Mouse (Mus musculus) neural tube, embryonic 14.5 days (tissue): ENCODE results near the gene Gch1. TPM values are rescaled to one million over a fixed set of nuclear protein-coding genes. Genes with fewer than 3 reads are reported as not detected.
"Not testable (repeated sequence)": the region's sequence is repeated elsewhere in the genome, so short reads cannot be mapped to it uniquely, and the experiment has no call there.

ENCODE experiments used
- ATAC-seq: fragments of 200-750 bp; cut with Nextera tagmentation; 2 replicates; pipeline ENCODE4 v1.8.0; 2017; ENCODE audit warnings: low read depth, mild to moderate bottlenecking, moderate TSS enrichment, moderate library complexity
- H3K27ac ChIP-seq: fragments of 300-500 bp; sonication (generic); 2 replicates; pipeline ENCODE4 v1.5.1; 2014; ENCODE audit warnings: low read depth, mild to moderate bottlenecking, control low read depth, low read length, moderate library complexity, mixed read lengths
- H3K27me3 ChIP-seq: fragments of 300-500 bp; sonication (generic); 2 replicates; pipeline ENCODE4 v1.6.1; 2014; ENCODE audit warnings: low read length; ENCODE audit not compliant: control insufficient read depth, insufficient read depth
- H3K36me3 ChIP-seq: fragments of 300-500 bp; sonication (generic); 2 replicates; pipeline ENCODE4 v1.6.1; 2014; ENCODE audit warnings: low read length, mixed read lengths; ENCODE audit not compliant: control insufficient read depth, insufficient read depth
- H3K4me1 ChIP-seq: fragments of 300-500 bp; sonication (generic); 2 replicates; pipeline ENCODE4 v1.6.1; 2014; ENCODE audit warnings: low read length; ENCODE audit not compliant: control insufficient read depth, insufficient read depth
- H3K4me2 ChIP-seq: fragments of 300-500 bp; sonication (generic); 2 replicates; pipeline ENCODE4 v1.6.1; 2014; ENCODE audit warnings: mild to moderate bottlenecking, low read depth, low read length, control low read depth
- H3K4me3 ChIP-seq: fragments of 300-500 bp; sonication (generic); 2 replicates; pipeline ENCODE4 v1.5.1; 2014; ENCODE audit warnings: low read depth, low read length, control low read depth, mixed read lengths
- H3K9ac ChIP-seq: fragments of 300-500 bp; sonication (generic); replicated peaks from 2 replicates; pipeline ENCODE4 v1.6.1; 2014; ENCODE audit warnings: low read depth, mild to moderate bottlenecking, control low read depth, low read length, mixed read lengths
- H3K9me3 ChIP-seq: fragments of 300-500 bp; sonication (generic); 2 replicates; pipeline ENCODE4 v1.6.1; 2016; ENCODE audit warnings: low read length; ENCODE audit not compliant: control insufficient read depth
- WGBS: fragments of 180-500 bp; shearing (Covaris S2); extraction: QIAGEN DNeasy Blood & Tissue Kit; methylation state at CpG from one replicate; pipeline ENCODE4 v1.1.7; 2014; 5-methylcytosine and 5-hydroxymethylcytosine counted together
- polyA plus RNA-seq: library from polyadenylated mRNA; unstranded; fragments of >200 nt; fragmentation: Nextera tagmentation; extraction: Ambion mirVana; gene quantifications from 2 replicates; pipeline ENCODE4 v1.2.1, GENCODE M21; 2014

Gene Gch1
- polyA plus RNA-seq, 1 experiment from 2014 or later = 1.7 TPM

GRCm38 (mm10) chr14:47115154-47115553, 74.1 kb downstream of the Gch1 start:
- Histone ChIP-seq H3K36me3 (no peaks in the 10 kb centered on the region), H3K4me3 (no peak overlapping the region), H3K4me2 (no peak overlapping the region), H3K4me1 (no peaks in the 10 kb centered on the region), H3K9me3 (no peaks in the 10 kb centered on the region), H3K27me3 (no peaks in the 10 kb centered on the region), H3K27ac (no peak overlapping the region), H3K9ac (no peak overlapping the region)
- 72% methylated on average over 8 of the region's 9 CpGs for WGBS
- no peak for ATAC-seq

GRCm38 (mm10) chr14:47111341-47111740, 77.9 kb downstream of the Gch1 start:
- no peaks in the 10 kb centered on the region for H3K4me1 ChIP-seq
- H3K4me3 ChIP-seq = no peak overlapping the region
- H3K9ac ChIP-seq = no peak overlapping the region
- no peaks in the 10 kb centered on the region; the same call in 1 of the 2 replicates for H3K9me3 ChIP-seq
- H3K36me3 ChIP-seq = no peaks in the 10 kb centered on the region
- ATAC-seq = no peak
- no peaks in the 10 kb centered on the region for H3K27me3 ChIP-seq
- H3K4me2 ChIP-seq = no peak overlapping the region
- 55% methylated on average over 9 of the region's 9 CpGs for whole genome bisulfite sequencing
- H3K27ac ChIP-seq = no peak overlapping the region

GRCm38 (mm10) chr14:47110391-47110790, 78.8 kb downstream of the Gch1 start:
- ATAC-seq, H3K4me2 ChIP-seq, H3K9me3 ChIP-seq, H3K27me3 ChIP-seq, H3K9ac ChIP-seq, H3K4me3 ChIP-seq, H3K27ac ChIP-seq, H3K36me3 ChIP-seq, H3K4me1 ChIP-seq: not testable (repeated sequence)
- WGBS = 85% methylated on average over 5 of the region's 7 CpGs

- whole genome bisulfite sequencing = 87% methylated on average over 3 of the region's 3 CpGs
- H3K4me1 ChIP-seq = no peaks in the 10 kb centered on the region
- no peak for ATAC-seq
These were observed 81.8 kb downstream of the Gch1 start for GRCm38 (mm10) chr14:47107461-47107860.

GRCm38 (mm10) chr14:47105755-47106154, 83.5 kb downstream of the Gch1 start:
- Histone ChIP-seq H3K9me3 (no peaks in the 10 kb centered on the region; the same call in 1 of the 2 replicates), H3K4me1 (no peaks in the 10 kb centered on the region), H3K9ac (no peak overlapping the region), H3K36me3 (no peaks in the 10 kb centered on the region), H3K27ac (no peak overlapping the region), H3K27me3 (no peaks in the 10 kb centered on the region), H3K4me3 (no peak overlapping the region), H3K4me2 (no peak overlapping the region)
- ATAC-seq = no peak
- 97% methylated on average over 3 of the region's 3 CpGs for WGBS

More at GRCm38 (mm10) chr14:47107461-47107860, 81.8 kb downstream of the Gch1 start:
- no peak overlapping the region for H3K27ac ChIP-seq
- H3K9me3 ChIP-seq = no peaks in the 10 kb centered on the region; the same call in 1 of the 2 replicates
- no peak overlapping the region for H3K4me2 ChIP-seq
- no peak overlapping the region for H3K4me3 ChIP-seq
- H3K27me3 ChIP-seq = no peaks in the 10 kb centered on the region
- H3K9ac ChIP-seq = no peak overlapping the region
- no peaks in the 10 kb centered on the region for H3K36me3 ChIP-seq

- Histone ChIP-seq H3K36me3 (no peaks in the 10 kb centered on the region), H3K4me1 (no peaks in the 10 kb centered on the region), H3K27me3 (no peaks in the 10 kb centered on the region), H3K9me3 (no peaks in the 10 kb centered on the region; the same call in 1 of the 2 replicates), H3K4me3 (no peak overlapping the region), H3K4me2 (no peak overlapping the region), H3K9ac (no peak overlapping the region), H3K27ac (no peak overlapping the region)
- WGBS = 91% methylated on average over 3 of the region's 3 CpGs
- ATAC-seq = no peak
These were observed 84.0 kb downstream of the Gch1 start for GRCm38 (mm10) chr14:47105174-47105557.

GRCm38 (mm10) chr14:47104246-47105173, 84.7 kb downstream of the Gch1 start:
- no peak for ATAC-seq
- Histone ChIP-seq H3K27ac (no peak overlapping the region), H3K4me1 (no peaks in the 10 kb centered on the region), H3K36me3 (no peaks in the 10 kb centered on the region), H3K27me3 (no peaks in the 10 kb centered on the region), H3K4me2 (no peak overlapping the region), H3K4me3 (no peak overlapping the region), H3K9me3 (no peaks in the 10 kb centered on the region; the same call in 1 of the 2 replicates), H3K9ac (no peak overlapping the region)
- 35% methylated on average over 19 of the region's 19 CpGs for WGBS

Other genes starting within 250 kb of the Gch1 start
- 13.9 and 15.5 TPM in 2 replicates for gene Wdhd1, start 87.4 kb upstream of the Gch1 start, polyA plus RNA-seq
- gene Socs4, start 87.5 kb upstream of the Gch1 start, polyA plus RNA-seq = 3.2 and 4.0 TPM in 2 replicates
- gene Mapk1ip1l, start 108.9 kb upstream of the Gch1 start, polyA plus RNA-seq = 45.6 and 59.5 TPM in 2 replicates
- gene Lgals3, start 178.3 kb upstream of the Gch1 start, polyA plus RNA-seq = 2.1 and 2.2 TPM in 2 replicates
- 4.0 and 5.4 TPM in 2 replicates for gene Dlgap5, start 229.0 kb upstream of the Gch1 start, polyA plus RNA-seq